Mouse (Mus musculus): ENCODE measurements around the gene Tada3. TPM values are rescaled to one million over a fixed set of nuclear protein-coding genes. Genes with fewer than 3 reads are reported as not detected.

Gene Tada3
- total RNA-seq, 2 experiments from 2014 or later = 11.5 to 13.3 TPM

DNA sequence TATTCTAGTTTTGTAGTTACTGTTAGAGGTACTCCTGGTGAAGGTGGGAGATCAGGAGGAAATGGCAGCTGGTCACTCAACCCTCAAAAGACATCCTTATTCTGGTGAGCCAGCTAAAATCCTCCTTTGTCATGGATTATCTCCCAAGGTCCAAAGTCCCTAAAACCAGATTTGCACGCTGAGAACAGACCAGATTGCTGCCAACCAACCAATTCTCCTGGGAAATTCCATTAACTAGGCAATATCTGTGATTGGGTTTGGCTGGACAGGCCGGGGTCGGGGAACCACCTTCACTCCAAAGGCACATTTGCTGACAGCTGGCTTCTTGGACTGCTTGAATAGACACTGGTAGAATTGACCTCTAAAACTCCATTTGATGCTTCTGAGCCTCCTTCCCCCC, 13.0 kb upstream of the Tada3 start:
- intact Hi-C loops (cut with DNase I) = no loop called here

DNA sequence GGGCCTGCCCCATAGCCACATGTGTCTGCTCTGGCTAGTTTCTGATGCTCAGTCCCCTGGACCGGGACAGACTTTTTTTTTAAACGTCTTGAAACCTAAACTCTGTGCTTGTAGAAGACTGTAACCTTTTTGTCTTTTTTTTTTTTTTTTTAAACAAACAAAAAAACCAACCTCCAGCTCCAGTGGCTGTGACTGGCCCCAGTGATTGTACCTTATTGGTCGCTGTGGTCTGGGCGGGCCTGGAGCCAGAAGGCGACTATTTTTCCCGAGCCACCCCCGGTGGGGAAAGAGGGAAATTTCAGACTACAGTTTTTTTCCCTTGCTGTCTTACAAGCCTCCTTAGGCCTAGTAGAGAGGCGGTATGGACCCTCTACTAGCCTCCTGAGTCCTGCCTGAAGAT, 11.3 kb upstream of the Tada3 start, which contains the start of gene Ttll3:
Gene Ttll3, plus strand, starts transcription at position 301 of the 400 bp plus-strand sequence.
- intact Hi-C loops (cut with DNase I) = no loop called here
- DNase-seq = no peak

More for the DNA sequence above, 13.0 kb upstream of the Tada3 start:
- no peak for DNase-seq

DNA sequence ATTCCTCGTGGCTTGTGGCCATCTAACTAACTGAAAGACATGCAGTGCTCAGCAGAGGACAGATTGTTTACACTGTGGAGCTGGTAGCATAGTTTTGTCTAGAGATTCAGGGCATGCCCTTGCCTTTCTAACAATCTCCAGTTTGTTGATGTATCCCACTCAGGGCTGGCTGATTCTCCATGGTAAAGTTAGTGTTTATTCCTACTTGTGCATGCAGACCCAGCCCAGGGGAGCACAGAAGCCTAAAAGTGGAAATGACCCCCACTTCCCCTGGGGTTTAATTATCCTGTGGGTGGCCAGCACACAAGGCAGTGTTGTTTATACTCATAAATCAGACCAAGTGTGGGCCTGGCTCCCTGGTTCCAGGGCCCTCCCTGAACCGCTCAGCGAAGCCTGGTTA, 8.3 kb upstream of the Tada3 start:
- intact Hi-C loops (cut with DNase I) = no loop called here

DNA sequence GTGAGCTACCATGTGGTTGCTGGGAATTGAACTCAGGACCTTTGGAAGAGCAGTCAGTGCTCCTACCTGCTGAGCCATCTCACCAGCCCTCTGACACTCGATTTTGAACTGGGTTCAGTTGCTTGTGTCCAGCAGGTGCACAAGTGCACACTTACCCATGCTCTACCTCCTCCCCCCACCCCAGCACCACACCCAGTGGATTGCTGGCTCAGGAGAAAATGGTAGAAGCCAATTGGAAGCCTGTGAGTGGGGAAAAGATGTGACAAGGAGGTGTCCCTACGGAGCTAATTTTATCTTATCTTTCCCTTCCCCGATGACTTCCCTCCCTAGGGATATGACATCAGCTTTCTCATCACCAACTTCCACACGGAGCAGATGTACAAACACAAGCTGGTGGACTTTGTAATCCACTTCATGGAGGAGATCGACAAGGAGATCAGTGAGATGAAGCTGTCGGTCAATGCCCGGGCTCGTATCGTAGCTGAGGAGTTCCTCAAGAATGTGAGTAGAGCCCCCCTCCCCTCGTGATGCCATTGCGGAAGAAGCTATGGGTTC, 7.6 kb upstream of the Tada3 start:
- no peak for DNase-seq
- intact Hi-C loops (cut with DNase I) = no loop called here

More for the DNA sequence above, 8.3 kb upstream of the Tada3 start:
- no peak for DNase-seq

DNA sequence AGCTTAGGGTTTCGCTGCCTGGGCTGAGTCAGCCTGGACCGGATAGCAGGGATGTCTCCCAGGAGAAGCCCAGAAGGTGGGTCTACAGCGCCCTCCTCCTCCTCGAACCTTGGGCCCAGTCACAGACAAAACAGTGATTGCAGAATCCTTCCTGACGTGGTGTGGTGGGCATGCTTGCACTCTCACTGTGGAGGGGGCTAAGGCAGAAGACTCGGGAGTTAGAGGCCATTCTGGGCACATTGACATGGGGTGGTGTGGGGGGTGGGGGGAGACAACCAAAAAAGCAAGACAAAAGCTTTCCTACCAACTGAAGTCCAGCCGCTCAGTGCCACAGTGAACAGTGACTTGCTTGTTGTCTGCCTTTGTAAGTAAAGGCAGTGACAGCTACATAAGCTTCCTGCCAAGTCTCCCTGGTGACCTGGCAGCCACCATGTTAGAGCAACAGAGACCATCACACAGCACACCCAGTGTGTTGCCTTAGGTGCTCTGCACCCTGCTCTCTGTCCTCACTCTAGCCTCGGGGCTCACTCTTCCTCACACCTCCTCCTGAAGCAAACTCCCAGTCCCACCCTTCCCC, 6.8 kb upstream of the Tada3 start:
- intact Hi-C loops (cut with DNase I) = no loop called here
- DNase-seq = no peak

DNA sequence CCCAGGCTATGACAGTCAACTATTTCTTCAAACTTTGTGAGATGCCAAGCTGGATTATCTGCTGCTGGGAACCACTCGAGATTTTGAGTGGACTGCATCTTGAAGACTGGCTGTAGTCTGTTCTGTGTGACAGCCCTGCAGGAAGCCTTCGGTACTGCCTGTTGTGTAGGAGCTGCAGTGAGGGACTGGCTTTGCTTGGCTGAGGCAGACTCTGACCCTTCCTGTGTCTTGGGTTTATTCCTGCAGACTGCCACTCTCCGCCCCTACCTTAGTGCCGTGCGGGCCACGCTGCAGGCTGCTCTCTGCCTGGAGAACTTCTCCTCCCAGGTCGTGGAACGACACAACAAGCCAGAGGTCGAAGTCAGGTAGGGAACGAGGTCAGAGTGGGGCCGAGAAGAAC, 2.8 kb upstream of the Tada3 start:
- intact Hi-C loops (cut with DNase I) = no loop called here
- DNase-seq = no peak

DNA sequence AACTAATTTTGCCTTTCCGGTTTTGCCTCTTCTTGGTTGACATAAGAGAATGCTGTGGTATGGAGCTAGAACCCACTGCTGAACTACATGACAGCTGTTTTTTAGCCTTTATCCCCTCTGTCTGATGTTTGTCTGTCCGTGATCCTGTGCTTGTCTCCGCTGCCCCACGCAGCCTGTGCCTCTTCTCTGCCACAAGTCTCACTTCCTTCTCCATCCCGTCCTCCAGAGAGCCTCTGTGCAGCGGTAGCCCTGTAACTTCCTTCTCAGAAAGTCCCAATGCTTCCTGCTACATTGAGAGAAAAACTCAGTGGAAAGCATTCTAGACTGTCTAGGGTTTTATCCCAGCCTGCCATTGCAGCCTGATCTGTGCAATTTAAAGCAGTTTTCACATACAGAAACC, 1.6 kb upstream of the Tada3 start:
- DNase-seq = no peak
- intact Hi-C loops (cut with DNase I) = no loop called here

DNA sequence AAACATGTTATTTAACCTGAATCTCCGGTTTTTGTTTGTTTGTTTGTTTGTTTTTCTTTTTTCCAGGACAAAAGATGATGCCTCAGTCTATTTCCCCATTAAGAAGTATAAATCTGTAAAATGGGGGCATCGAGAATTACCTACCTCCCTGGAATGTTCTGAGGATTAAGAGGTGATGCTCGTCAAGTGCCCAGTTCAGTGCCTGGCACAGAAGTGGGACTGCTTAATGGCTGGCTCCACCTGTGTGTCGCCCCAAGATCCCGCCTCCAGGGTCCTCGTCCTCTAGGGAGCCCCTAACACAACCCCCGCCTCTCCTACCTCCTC, 549 bp downstream of the Tada3 start:
- intact Hi-C loops (cut with DNase I) = no loop called here
- DNase-seq = no peak

DNA sequence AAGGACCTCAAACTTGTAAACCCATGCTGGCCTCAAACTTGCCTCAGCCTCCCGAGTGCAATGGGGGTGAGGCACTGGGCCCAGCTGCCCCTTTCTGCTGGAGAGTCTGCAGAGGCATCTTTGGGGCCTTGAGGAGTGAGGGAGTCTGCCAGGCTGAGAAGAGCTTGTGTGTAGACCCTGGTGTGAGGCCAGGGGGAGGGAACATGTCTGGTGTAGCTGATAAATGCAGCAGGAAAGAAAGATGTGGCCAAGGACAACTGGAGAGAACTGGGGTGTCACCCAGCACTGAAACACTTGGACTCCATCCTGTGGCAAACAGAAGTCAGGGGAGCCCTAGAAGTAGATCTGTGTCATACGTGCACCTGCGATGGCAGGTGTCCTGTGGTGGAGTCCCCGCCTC, 4.2 kb downstream of the Tada3 start:
- intact Hi-C loops (cut with DNase I) = no loop called here
- DNase-seq = no peak

DNA sequence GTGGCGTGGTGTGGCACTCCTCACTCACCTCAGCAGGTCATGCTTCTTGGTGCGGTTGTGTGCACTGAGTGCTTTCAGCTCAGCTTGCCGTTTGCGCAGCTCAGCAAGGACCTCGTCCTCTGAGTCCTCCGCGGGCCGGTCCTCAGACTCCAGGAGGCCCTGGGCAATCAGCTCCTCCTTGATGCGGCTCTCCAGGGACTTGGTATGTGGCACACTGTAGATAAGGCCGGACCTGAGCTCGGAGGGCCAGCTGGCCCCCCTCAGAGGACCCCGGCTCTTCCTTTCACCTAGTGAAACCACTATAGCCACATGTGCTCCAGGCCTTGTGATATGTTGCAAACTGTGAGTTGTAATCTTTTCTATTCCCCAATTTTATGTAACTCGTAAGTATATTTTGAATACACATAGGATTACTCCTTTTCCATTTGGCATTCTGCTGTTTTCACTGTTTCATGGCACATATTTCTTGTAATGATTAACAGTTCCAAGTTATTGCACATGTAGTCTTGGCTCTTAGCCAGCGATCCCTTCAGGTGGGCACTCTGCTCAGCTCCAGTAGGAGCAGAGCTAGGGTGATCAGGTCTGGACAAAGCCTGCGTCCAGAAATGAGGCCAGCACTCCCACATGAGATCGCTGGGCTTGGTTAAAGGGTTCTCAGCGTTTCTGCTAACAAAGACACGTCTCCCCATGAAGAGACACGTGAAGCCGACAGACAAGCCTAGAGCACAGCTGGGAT, 7.3 kb downstream of the Tada3 start:
- intact Hi-C loops (cut with DNase I) = no loop called here
- no peak for DNase-seq

DNA sequence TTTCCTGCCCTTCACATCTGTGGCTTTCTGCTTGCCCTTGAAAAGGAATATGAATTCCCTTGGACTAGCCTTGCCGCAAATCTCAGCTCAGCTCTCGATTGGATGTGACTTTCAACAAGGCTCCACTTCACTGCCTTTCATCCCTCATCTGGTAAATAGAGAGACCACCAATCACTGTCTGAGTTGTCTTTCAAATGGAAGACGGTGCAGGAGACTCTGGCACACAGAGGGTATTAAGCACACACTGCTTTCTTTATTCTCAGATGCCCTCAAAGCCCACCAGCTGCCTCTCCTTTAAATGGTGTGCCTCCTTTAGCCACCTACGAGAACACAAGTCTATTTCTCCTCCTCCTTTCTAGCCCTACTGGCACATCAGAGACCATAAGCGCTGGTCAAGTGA, 9.1 kb downstream of the Tada3 start:
- no peak for DNase-seq
- intact Hi-C loops (cut with DNase I) = no loop called here

DNA sequence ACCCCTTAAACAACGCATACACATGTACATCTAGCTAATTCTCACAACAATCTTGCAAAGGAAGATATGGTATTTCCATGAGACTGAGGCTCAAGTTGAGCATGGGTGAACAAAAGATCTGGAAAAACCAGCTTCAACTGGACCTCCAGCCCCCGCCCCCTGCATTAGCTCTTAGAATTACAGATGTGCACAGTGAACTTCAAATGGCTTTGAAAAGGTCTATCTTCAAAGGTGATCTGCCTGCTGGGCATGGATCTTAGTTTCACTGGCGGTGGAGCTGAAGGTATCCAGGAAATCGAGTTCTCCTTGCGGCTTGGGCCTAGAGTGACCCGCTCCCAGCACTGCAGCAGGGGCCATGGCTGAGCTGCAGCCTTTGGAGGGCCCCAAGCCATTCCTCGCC, 9.6 kb downstream of the Tada3 start:
- DNase-seq = no peak
- intact Hi-C loops (cut with DNase I) = no loop called here

DNA sequence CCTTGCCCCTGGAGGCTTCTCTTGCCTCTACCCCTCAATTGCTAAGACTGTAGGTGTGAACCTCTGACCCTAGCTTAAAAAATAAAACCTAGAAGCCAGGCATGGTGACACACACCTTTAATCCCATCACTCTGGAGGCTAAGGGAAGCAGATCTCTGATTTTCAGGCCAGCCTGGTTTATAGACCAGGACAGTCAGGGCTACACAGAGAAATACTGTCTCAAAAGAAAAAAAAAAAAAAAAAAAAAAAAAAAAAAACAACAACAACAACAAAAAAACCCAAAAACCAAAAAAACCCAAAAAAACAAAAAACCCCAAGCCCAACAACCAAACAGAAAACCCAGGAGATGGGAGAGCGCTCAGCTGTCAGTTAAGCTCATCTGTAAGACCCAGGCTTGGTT, 10.1 kb downstream of the Tada3 start:
- intact Hi-C loops (cut with DNase I) = no loop called here
- no peak for DNase-seq

DNA sequence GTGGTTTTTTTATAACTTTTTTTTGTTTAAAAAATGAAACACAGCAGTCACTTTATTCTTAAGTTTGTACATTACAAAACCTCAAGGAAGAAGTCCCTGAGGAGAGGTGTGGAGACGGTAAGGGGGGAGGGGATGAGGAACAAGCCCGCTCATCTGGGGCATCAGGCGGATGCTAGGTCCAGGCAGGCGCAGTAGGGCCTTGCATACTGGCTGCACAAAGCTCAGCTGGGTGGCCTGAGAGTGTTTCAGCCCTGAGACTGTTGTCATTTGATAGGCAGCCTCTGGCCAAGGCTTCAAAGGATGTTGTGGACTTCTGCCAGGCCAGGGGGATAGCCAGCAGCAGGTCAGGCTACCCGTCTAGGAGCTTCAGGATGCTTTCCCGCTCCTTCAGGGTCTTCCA, 11.0 kb downstream of the Tada3 start:
- intact Hi-C loops (cut with DNase I) = no loop called here
- DNase-seq = no peak

DNA sequence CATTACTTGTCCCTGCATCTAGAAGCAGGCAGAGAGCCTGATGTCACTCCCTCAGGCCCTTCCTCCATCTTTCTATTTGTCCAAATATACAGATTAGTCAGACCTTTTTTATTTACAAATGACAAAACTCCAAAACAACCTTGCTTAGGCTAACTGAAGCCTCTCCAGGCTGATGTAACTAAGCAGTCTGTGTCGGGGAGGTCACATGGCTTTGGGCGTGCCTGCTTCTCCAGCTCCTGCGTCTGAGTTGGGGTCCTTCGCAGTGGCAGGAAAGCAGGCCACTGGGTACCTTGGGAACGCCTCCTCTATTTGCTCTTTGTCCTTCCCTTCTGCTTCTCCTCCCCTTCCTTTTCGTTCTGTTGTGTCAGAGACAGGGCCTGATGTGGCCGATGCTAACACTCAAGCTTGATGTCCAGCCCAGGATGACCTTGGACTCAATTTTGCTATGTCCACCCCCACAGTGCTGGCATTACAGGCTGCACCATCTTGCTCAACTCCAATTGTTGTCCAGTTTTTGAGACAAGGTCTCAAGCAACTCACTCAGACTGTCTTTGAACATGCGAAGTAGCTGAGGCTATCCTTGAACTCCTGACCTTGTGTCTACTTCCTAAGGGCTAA, 13.1 kb downstream of the Tada3 start:
- DNase-seq = no peak
- intact Hi-C loops (cut with DNase I) = no loop called here

DNA sequence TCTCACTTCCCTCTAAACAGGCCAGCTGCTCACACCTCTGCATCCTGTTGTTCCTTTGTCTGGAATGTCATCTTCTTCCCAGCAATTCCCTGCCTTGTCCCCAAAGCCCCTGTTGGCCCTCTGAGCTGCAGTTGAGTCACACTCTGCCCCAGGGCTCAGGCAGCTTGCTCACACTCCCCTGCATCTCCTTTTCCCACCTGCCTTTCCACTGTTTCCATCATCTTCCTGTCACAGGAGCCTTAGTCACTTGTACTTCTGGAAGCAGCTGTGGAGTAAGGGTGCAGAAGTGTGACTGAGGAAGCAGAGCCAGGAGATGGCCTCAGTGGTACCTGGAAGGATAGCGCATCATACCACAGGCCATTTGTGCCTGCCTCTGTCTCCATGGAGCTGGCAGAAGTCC, 15.4 kb downstream of the Tada3 start:
- no peak for DNase-seq
- intact Hi-C loops (cut with DNase I) = no loop called here

DNA sequence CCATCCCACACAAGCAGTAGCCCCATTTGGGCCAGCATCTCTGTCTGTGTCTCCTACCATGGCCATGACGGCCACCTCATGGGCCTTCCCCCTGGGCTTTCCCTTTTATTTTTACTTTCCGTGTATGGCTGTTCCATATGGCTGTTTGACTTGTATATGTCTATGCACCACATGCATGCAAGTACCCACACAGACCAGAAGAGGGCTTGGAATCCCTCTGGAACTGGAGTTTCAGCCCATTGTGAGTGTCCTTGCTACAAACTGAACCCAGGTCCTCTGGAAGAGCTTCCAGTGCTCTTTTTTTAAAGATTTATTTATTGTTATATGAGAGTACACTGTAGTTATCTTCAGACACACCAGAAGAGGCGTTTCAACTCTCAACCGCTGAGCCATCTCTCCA, 16.2 kb downstream of the Tada3 start:
- intact Hi-C loops (cut with DNase I) = no loop called here
- DNase-seq = no peak

DNA sequence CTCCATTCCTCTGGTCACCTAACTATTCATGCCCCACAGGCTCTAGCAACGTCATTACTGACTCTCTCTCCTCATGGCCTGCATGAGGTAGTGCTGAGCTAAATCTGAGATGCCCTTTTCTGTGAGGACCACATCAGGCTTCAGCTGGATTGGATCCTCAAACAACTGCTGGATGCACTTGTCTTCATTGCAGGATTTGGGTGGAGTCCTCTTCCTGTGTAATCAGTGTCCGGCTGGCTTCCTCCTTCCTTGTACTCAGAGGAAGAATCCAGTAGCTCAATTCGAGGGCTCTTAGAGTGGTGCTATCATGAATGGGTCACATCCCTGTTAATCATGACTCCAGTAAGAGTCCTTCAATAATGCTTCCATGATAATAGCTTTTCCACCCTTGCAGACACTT, 24.0 kb downstream of the Tada3 start:
- intact Hi-C loops (cut with DNase I) = no loop called here
- DNase-seq = no peak

DNA sequence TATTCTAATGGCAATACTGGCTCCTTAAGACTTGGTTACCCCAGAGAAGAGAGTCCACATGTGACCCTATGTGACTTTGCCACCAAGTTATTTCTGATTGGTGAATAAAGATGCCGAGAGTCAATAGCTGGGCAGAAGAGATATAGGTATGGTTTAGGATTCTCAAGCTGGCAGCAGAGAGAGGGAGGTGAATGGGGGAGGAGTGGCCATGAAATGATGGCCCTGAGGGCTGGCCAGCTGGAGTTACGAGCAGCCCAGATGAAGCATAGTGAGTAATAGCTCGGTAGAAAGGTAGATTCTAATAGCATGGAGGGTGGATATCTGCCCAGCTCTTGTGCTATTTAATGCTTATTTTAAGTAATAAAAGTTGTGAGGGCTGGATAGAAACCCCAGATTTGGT, 24.9 kb downstream of the Tada3 start:
- intact Hi-C loops (cut with DNase I) = no loop called here
- DNase-seq = no peak

DNA sequence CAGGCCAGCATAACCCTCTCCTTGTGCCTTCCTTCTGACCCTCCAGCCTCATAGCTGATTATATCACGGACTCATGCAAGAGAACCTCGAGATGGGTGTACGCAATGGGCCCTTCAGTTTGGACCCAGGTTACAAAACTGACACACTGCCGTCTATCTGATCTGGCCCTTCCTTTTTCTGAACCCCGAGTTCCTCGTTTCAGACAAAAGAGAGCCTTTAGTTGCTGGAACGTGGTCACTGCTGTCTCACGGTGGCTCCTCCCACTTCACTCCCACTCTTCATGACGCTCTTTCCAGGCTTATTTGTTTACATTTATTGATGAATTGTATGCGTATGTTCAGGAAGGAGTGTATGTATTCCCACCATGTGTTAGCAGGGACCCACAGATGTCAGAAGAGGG, 26.0 kb downstream of the Tada3 start:
- no peak for DNase-seq
- intact Hi-C loops (cut with DNase I) = no loop called here

DNA sequence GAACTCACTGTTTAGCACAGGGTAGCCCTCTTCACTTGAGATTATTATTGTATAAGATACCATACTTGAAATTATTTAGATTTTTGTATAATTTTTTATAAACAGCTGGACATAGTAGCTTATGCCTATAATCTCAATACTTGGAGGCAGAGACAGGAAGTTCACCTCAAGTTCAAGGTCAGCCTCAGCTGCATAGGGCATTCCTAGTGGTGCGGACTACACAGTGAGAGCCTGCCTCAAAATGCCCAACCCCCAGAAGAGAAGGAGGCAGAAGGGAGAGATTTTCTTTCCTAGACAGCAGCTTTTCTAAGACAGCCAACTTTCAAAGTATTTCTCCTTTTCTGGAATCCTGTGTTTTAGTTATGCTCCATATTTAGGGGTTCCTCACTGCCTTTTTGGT, 26.5 kb downstream of the Tada3 start:
- no peak for DNase-seq
- intact Hi-C loops (cut with DNase I) = no loop called here

DNA sequence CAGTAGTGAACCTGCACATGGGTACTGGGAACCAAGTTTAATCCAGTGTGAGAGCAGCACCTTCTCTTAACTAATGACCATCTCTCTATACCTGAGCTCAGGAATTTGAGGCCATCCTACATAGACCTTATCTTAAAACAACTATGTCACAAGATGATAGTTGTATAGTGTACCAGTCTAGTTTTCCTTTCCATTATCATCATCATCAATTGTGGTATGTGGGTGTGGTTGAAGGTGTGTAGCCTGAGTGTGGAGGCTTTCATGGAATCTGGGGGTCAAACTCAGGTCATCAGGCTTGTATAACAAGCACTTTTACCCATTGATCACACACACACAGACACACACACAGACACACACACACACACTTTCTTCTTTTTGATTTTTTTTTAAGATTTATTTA, 27.1 kb downstream of the Tada3 start:
- DNase-seq = no peak
- intact Hi-C loops (cut with DNase I) = no loop called here
